In the genomic region with DNA sequence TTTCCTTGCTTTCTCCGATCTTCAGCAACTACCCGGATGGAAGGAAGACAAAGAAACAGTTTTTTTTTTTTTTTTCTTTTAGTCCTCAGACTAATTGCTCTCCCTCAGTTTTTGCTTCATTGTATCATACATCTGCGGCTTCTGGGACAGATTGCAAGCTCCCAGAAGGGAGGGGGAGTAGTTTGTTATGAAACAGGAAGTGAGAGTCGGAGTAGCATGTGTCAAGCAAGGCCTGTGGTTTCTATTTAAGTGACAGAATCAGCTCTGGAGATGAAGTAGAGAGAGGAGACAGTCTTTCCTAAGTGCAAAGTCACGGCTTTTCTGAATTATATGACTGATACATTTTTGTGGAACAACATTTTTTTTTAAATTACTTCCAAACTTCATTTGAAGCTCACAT, we compare ENCODE assay signal across 9 mouse cellular contexts.
DNase-seq lines count a peak whose midpoint lies in the region; ATAC-seq lines count a peak whose summit lies in the region.
"Had no signal": no experiment of that assay in that cellular context is flagged by ENCODE, and none has a peak within 500 bp of the region (broad histone marks: within the 10 kb centered on the region; RNA-seq: fewer than 3 reads in every experiment).

No protein-coding gene starts in this region.

- H3K9ac ChIP-seq in hindbrain, embryonic 16.5 days (ENCODE audit: low read depth, low read length) = no peak overlapping the region
- H3K9ac ChIP-seq: neural tube, embryonic 12.5 days had no signal

- H3K27ac ChIP-seq in hindbrain, embryonic 16.5 days (ENCODE audit: low read depth, low read length) = no peak overlapping the region
- H3K27ac ChIP-seq: neural tube, embryonic 12.5 days had no signal

- ATAC-seq in megakaryocyte-erythroid progenitor cell, adult 5-6 weeks (replicated peaks; ENCODE audit: low FRiP score, low TSS enrichment, poor library complexity, severe bottlenecking) = 0 out of 2 replicates have a peak, but pooled peaks have one; percentile 47
- ATAC-seq in hindbrain, embryonic 16.5 days = no peak

- no peaks in the 10 kb centered on the region for H3K9me3 ChIP-seq in hindbrain, embryonic 16.5 days (ENCODE audit: control insufficient read depth, low read length)
- H3K9me3 ChIP-seq: neural tube, embryonic 12.5 days had no signal

- H3K27me3 ChIP-seq in hindbrain, embryonic 16.5 days (replicated peaks; ENCODE audit: control insufficient read depth, insufficient read depth, low read length) = no peaks in the 10 kb centered on the region
- H3K27me3 ChIP-seq: neural tube, embryonic 12.5 days had no signal

- no peaks in the 10 kb centered on the region for H3K36me3 ChIP-seq in hindbrain, embryonic 16.5 days (ENCODE audit: control insufficient read depth, insufficient read depth, low read length)
- H3K36me3 ChIP-seq: neural tube, embryonic 12.5 days had no signal

- H3K4me2 ChIP-seq in hindbrain, embryonic 16.5 days (ENCODE audit: low read length) = no peak overlapping the region
- H3K4me2 ChIP-seq: neural tube, embryonic 12.5 days had no signal

- DNase-seq in heart, adult 18-20 months = peak; percentile 57 to 75
- DNase-seq in heart, postnatal 4 days = no peak
- peak; percentile 77 for DNase-seq in CD4-positive helper T cell, adult 2 months (ENCODE audit: low read depth, low spot score)
- DNase-seq in fibroblast of lung, adult 2 months (ENCODE audit: low read depth) = peak; percentile 27
- DNase-seq in ovary, postnatal 10 days (ENCODE audit: low spot score) = no peak
- DNase-seq in urinary bladder, postnatal 36 days (ENCODE audit: low spot score in 2 of 2) = no peak

- H3K4me3 ChIP-seq in hindbrain, embryonic 16.5 days (ENCODE audit: low read length) = no peak overlapping the region
- H3K4me3 ChIP-seq: neural tube, embryonic 12.5 days had no signal

- 58% methylated on average over 5 of the region's 5 CpGs for WGBS in hindbrain, embryonic 16.5 days

- no peaks in the 10 kb centered on the region for H3K4me1 ChIP-seq in hindbrain, embryonic 16.5 days (ENCODE audit: control insufficient read depth, insufficient read depth, low read depth, low read length)
- H3K4me1 ChIP-seq: neural tube, embryonic 12.5 days had no signal

Comparison
In these comparisons a context has a peak if more than half of its experiments do, and no peak if none do; other contexts are left out.
1. DNase-seq: peak in heart, adult 18-20 months (2 of 2), CD4-positive helper T cell, adult 2 months (single experiment) and fibroblast of lung, adult 2 months (single experiment); none in heart, postnatal 4 days (single experiment), ovary, postnatal 10 days (single experiment) and urinary bladder, postnatal 36 days (0 of 2).